Comparison of ENCODE assay signal across 15 mouse cellular contexts in the genomic region with DNA sequence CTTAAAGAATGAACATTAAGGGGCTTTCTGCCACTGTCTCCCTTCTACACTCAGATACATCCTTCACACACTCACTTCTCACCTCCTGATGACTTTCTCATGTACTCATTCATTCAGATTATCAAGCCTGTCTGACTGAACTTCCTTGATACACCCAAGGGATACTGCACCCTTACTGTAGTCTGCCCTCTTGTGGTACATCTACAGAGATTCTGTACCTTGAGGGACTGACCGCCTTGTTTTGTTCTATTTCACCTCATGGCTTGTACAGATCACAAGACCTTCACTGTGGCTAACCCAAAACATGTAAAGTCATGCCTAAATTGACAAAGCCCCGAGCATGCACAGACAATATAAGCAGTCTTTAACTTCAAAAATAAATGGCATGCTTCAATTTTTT. TPM values are rescaled to one million over a fixed set of nuclear protein-coding genes. Genes with fewer than 3 reads are reported as not detected.
DNase-seq lines count a peak whose midpoint lies in the region; ATAC-seq and TF ChIP-seq lines count a peak whose summit lies in the region.
"Had no signal": no experiment of that assay in that cellular context is flagged by ENCODE, and none has a peak within 500 bp of the region (broad histone marks: within the 10 kb centered on the region; RNA-seq: fewer than 3 reads in every experiment).

No protein-coding gene starts in this region.

- no peaks in the 10 kb centered on the region for H3K27me3 ChIP-seq in kidney, embryonic 16.5 days (ENCODE audit: insufficient read depth, low read length)
- no peaks in the 10 kb centered on the region for H3K27me3 ChIP-seq in midbrain, embryonic 15.5 days (replicated peaks)
- H3K27me3 ChIP-seq: hindbrain, embryonic 15.5 days; limb, embryonic 15.5 days had no signal

- no peak overlapping the region for H3K4me2 ChIP-seq in kidney, embryonic 16.5 days (replicated peaks; ENCODE audit: low read depth, low read length)
- H3K4me2 ChIP-seq in midbrain, embryonic 15.5 days: no peak overlapping the region
- H3K4me2 ChIP-seq: hindbrain, embryonic 15.5 days; limb, embryonic 15.5 days had no signal

- no peak overlapping the region for H3K27ac ChIP-seq in kidney, embryonic 16.5 days (ENCODE audit: low read length)
- H3K27ac ChIP-seq in midbrain, embryonic 15.5 days: no peak overlapping the region
- H3K27ac ChIP-seq: hindbrain, embryonic 15.5 days; limb, embryonic 15.5 days had no signal

- DNase-seq in kidney, postnatal 14 days: peak; percentile 8
- DNase-seq in right cerebral cortex, adult 2 months (ENCODE audit: low spot score in 2 of 2): peak; percentile 7 to 12
- DNase-seq in right cerebral cortex, postnatal 4 days: no peak
- DNase-seq in brain, embryonic 14.5 days (ENCODE audit: low read depth): no peak
- DNase-seq in retina, postnatal 1 day: peak; percentile 33
- DNase-seq in natural killer cell, adult 2 months (ENCODE audit: low spot score in 2 of 2): no peak
- DNase-seq: adrenal gland, postnatal 14 days; cerebellum, adult 18-20 months; layer of hippocampus, adult 9-11 months; right cerebral cortex, postnatal 25 days had no signal

- no peaks in the 10 kb centered on the region for H3K36me3 ChIP-seq in kidney, embryonic 16.5 days (ENCODE audit: insufficient read depth, low read length)
- no peaks in the 10 kb centered on the region for H3K36me3 ChIP-seq in midbrain, embryonic 15.5 days (replicated peaks)
- H3K36me3 ChIP-seq: hindbrain, embryonic 15.5 days; limb, embryonic 15.5 days had no signal

- no peaks in the 10 kb centered on the region for H3K4me1 ChIP-seq in kidney, embryonic 16.5 days (ENCODE audit: insufficient read depth, low read length)
- H3K4me1 ChIP-seq in midbrain, embryonic 15.5 days: no peaks in the 10 kb centered on the region
- H3K4me1 ChIP-seq: hindbrain, embryonic 15.5 days had no signal

- TF ChIP-seq CTCF in brain, embryonic 14.5 days (IDR thresholded peaks at IDR 0.05; ENCODE audit: borderline replicate concordance, extremely low read depth, insufficient read depth, insufficient read length): peak; percentile 8; the same call in 1 of the 2 replicates

- no peak overlapping the region for H3K9ac ChIP-seq in kidney, embryonic 16.5 days (replicated peaks; ENCODE audit: low read length)
- H3K9ac ChIP-seq in midbrain, embryonic 15.5 days: no peak overlapping the region
- H3K9ac ChIP-seq: hindbrain, embryonic 15.5 days; limb, embryonic 15.5 days had no signal

- TF ChIP-seq POLR2A in brain, embryonic 14.5 days (IDR thresholded peaks at IDR 0.05; ENCODE audit: borderline replicate concordance, extremely low read depth, insufficient read depth, insufficient read length, poor library complexity, severe bottlenecking): no peak

- no peaks in the 10 kb centered on the region for H3K9me3 ChIP-seq in kidney, embryonic 16.5 days (ENCODE audit: low read length)
- no peaks in the 10 kb centered on the region for H3K9me3 ChIP-seq in midbrain, embryonic 15.5 days
- H3K9me3 ChIP-seq: hindbrain, embryonic 15.5 days; limb, embryonic 15.5 days had no signal

- WGBS in kidney, embryonic 16.5 days: 83% methylated on average over 2 of the region's 2 CpGs
- WGBS in midbrain, embryonic 15.5 days: 81% methylated on average over 2 of the region's 2 CpGs

- H3K4me3 ChIP-seq in kidney, embryonic 16.5 days (ENCODE audit: low read length): no peak overlapping the region
- H3K4me3 ChIP-seq in midbrain, embryonic 15.5 days: no peak overlapping the region
- H3K4me3 ChIP-seq: hindbrain, embryonic 15.5 days; limb, embryonic 15.5 days had no signal

- ATAC-seq in kidney, embryonic 16.5 days (ENCODE audit: low FRiP score, low TSS enrichment): no peak
- no peak for ATAC-seq in midbrain, embryonic 15.5 days (replicated peaks)
- ATAC-seq: forebrain, embryonic 16.5 days had no signal

RNA-seq across cellular contexts. Expression of a gene that starts 41.1 kb away (rescaled TPM):
- polyA plus RNA-seq in kidney, embryonic 16.5 days (2015; fragmentation: Nextera tagmentation; extraction: Ambion mirVana): 20.5 and 22.7 TPM in 2 replicates
- polyA plus RNA-seq in brain, embryonic 14.5 days (2012; rRNA removed): 4.6 and 6.0 TPM in 2 replicates
- 4.1 and 6.3 TPM in 2 replicates for polyA plus RNA-seq in midbrain, embryonic 15.5 days (2015; fragmentation: Nextera tagmentation; extraction: Ambion mirVana)

Comparison
In these comparisons a context has a peak if more than half of its experiments do, and no peak if none do; other contexts are left out.
1. DNase-seq: peak in kidney, postnatal 14 days (single experiment), right cerebral cortex, adult 2 months (2 of 2) and retina, postnatal 1 day (single experiment); none in right cerebral cortex, postnatal 4 days (single experiment), brain, embryonic 14.5 days (single experiment) and natural killer cell, adult 2 months (0 of 2).